Mouse (Mus musculus) thymus, postnatal 0 days (tissue): Measurements from ENCODE around the gene Ogfod1. TPM values are rescaled to one million over a fixed set of nuclear protein-coding genes. Genes with fewer than 3 reads are reported as not detected.
A peak's percentile ranks its signal among the peaks of the same experiment; 100 is the strongest.

Source experiments
- DNase-seq: peaks from one replicate; pipeline ENCODE4 v3.0.0-alpha.2; 2015; ENCODE audit warnings: low spot score
- polyA plus RNA-seq: library from polyadenylated mRNA; unstranded; fragments of >200 nt; fragmentation: Nextera tagmentation; extraction: Ambion mirVana; gene quantifications from 2 replicates; pipeline ENCODE4 v1.2.1, GENCODE M21; 2015

Gene Ogfod1
- polyA plus RNA-seq = 8.2 and 10.2 TPM in 2 replicates

DNA sequence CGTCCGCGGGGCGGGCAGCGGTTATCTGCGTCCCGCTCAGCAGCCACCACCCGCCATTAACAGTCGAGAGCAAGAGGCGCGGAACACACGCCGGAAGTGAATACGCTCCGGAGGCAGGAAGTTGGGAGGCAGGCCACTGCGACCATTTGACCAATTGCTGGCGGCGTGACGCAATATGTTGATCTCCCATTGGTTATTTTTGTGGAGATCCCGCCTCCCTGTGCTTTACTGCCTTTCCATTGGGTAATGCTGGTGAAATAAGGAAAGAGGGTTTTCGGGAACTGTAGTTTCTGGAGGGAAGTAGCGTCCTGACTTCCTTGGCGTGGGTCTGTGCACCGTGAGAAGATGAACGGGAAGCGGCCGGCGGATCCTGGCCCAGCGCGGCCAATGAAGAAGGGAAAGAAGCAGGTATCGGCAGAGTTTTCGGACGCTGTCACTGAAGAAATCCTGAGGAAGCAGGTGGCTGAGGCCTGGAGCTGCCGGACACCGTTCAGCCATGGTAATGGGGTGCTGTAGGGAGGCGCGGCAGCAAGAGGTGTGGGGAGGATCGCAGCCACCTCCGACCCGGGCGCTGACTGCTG lies at the start of gene Ogfod1, which contains the start of gene Nudt21:
Gene Ogfod1 (plus strand): TSS at position 255 of the 581 bp plus-strand sequence.
Gene Nudt21 (minus strand): TSS at position 88 of the 581 bp plus-strand sequence.
- DNase-seq = peak; percentile 99

DNA sequence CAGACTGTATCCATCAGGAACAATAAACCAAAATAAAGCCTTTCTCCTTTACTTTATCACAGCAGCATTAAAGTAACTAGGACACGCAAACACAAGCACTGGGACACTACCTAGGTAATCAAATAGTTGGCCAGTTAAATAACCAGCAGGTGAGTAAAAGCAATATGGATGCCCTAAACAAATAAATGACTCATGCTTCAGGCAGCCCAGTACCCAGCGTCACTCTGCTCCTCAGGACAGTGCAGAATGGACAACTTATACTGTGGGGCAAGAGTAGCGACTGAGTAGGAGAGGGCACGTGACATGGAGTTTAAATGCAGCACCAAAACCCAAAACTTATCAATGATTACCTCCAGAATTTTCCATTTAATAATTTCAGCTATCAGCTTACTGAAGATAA lies 47.3 kb upstream of the Ogfod1 start:
- DNase-seq = no peak

DNA sequence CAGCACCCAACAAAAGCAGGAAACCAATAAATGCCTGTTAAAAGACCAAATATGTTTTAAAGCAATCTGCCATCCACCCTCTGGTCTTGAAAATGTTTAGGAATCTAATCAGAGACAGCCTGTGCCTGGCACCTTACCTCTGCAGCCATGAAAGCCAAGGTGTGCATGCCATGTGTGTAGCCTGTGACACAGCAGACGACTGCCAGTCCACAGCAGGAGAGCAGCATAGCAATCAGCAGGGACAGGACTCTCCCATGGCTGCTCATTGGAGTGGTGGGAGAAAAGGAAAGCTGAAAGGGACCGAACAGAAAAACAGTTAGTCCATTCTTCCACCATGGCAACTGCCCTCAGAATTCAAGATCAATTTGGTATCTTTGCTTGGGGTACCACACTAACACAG lies 38.0 kb upstream of the Ogfod1 start:
- DNase-seq = no peak

DNA sequence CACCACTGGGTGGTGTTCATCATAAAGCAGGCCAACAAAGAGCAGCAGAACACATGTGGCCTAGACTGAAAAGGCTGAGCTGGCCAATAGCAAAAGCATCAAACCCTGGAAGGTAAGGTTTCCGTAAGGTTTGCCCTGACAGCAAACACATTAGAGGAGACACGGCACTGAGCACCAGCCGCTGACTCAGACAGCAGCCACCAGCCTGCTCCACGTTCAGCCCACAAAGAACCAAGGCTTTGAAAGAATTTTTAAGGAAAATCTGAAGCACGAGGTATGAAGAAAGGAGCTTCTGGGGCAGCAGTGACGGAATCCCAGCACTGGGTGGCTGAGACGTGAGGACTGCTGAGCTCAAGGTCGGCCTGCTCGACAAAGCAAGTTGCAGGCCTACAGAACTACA lies 32.9 kb upstream of the Ogfod1 start:
- no peak for DNase-seq

DNA sequence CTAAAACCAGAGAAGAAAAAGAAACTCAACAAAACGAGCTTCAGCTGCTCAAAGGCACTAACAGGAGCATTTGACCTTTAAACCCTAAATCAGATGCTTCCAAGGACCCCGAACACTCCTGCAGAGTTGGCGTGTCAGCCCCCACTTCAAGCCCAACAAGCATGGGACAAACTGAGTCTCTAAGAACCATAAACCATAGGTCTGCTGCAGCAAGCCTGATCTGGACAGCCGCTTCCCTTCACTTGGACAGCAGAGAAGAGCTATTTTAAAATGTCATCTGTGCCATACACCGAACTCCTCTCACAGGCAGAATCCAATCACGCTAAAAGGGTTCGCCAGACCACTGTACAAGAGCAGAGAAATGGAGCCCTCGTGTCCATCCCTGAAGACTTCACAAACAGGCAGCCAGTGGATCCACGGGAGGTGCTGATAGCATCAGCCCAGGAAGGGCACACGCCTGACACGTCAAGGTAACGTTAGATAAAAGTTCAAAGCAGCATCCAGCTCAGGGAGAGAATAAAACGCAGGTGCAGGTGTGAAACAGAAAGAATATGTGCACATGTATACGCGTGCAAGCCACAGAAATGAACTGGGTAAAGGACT lies 27.7 kb upstream of the Ogfod1 start:
- peak; percentile 10 for DNase-seq

DNA sequence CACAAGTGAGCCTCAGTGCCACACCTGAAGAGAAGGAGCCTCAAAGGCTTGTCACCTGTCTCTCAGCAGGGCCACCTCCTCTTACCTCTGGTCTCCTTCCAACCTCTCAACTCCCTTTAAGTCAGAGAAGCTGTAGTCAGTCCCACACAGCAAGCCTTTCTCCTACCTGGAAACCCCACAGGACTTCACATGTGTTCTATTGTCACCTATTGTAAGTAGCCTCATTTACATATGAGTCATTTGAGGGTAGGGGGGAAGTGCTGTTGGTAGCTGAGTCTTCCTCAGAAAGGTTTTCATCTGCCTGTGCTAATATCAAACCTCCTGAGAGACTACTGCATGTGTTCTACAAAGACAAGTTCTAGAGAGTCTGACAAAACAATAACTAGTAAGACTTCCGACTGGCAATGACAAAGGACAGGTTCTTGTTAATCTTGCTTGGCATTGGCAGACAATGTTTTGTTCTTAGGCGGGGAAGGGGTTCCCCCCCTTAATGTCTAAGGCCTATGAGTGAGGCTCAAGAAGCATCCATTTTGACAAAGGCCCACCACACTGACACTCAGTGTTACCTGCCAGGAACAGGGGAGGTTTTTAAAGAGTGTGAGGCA lies 26.8 kb upstream of the Ogfod1 start:
- peak; percentile 11 for DNase-seq

DNA sequence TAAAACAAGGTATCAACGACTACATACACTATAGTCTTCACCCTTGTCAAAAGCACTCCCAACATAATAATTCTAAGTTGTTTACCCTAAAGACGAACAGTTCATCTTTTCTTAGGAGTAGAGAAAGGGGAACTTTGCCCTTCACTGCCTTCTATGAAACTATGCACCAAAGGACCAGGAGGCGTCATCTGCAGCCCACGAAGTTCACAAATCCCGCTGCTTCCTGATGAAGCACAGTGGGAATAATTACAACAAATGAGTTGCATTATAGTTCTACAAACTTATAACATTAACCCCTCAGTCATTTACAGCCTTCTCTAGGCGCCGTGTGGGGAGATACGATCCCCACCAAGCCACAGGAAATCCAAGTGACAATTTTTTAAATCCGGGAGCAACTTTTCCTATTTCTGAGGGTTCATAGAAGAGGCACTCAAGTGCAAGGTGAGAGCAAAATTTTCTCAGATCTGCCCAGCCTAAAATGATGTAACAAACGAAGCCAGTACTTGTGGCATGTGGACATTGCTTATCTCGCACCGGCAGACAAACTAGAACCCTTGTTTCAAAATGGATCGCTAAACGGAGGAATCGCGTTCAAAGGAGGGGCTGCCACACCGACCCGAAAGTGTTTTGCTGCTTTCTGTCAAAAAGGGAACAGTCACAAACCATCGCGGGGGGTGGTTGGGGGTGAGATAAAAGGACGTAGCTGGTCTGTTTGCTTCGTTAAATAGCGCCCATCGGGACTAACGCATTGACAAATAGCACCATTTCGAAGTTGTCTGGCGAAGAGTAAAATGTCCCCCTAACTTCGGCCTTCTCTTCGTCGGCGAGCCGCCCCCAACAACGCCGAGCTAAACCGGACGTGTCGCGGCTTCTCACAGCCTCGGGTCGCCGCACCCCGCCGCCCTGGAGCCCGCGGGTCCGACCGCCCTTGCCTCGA lies 25.7 kb upstream of the Ogfod1 start:
- DNase-seq = no peak

DNA sequence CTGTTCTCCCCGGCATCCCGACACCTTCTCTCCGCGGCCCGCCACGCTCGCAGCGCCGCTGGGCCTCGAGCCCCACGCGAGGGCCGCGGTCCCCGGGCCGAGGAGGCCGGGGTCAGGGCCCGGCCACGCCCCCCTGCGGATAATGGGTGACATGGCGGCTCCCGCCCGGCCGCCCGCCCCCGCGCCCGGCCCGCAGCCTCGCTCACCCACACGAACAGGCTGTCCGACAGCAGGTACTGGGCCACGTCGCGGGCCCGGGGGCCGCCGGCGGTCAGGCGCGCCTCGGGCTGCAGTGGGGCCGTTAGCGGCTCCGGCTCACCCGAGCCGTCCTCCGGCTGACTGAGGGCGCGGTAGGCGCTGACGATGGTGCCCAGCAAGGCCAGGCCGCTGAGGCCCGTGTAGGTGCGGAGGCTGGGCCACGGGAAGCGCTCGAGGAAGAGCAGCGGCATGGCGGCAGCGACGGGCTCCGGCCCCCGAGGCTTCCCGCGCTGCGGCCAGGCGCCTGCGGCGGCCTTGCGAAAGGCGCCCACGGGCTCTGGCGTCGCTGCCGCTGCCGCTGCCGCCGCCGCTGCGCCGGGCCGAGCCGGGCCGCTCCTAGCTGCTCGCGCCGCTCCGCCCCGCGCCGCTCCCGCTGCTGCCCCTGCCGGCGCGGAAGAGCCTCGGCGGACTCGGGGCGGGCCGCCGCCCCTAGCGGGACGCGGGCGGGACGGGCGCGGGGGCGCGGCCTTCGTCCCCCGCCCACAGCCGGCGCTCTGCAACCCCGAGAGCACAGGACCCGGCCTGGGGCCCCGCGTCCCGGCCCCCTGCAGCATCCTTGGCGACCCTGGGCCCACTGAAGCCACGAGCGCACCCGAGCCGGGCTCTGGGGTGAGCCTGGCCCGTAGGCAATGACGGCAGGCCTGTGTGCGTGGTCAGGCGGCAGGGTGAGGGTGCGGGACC lies 24.7 kb upstream of the Ogfod1 start, which contains the start of gene Amfr:
Gene Amfr (minus strand): TSS at position 830 of the 939 bp plus-strand sequence.
- DNase-seq = peak; percentile 82

DNA sequence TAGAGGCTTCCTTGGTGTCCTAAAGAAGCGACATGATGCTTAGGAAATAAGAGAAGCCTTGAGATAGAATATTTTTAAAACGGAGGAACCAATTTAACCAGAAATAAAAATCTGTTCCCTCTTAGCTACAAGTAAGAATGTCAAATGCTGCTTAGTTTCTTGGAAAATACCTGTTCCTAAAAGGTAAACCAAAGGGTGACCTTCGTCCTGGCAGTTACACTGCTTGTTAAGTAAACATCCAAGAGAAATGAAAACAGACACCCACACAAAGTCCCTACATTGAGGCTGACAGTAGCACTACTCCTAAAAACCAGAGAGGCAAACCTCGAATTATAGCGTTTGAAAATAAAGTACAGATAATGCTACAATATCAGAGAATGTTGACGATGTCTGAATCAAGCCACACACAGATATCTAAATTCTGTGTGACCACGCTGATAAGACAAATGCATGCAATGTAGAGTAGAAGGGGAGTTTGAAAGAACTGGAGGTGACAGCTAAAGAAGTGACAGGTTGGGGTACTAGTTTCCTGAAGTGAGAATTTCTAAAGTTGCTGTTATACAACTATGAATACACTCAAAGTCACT lies 23.9 kb upstream of the Ogfod1 start:
- no peak for DNase-seq

DNA sequence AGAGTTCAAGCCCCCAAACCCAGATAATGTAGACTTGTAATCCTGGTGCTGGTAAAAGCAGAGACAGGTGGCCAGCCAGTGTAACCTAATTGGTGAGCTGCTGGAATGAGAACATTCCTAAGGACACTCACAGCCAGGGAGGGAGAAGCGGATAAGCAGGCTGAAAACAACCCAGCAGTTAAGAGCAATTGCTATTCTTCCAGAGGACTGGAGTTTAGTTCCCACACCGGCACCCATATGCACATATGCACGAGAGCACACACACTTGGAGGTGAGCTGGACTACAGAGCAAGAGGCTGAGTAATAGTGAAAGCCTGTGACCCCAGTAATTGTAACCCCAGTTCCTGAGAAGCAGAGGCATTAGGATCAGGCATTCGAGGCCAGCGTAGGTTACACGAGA lies 13.1 kb upstream of the Ogfod1 start:
- DNase-seq = no peak

DNA sequence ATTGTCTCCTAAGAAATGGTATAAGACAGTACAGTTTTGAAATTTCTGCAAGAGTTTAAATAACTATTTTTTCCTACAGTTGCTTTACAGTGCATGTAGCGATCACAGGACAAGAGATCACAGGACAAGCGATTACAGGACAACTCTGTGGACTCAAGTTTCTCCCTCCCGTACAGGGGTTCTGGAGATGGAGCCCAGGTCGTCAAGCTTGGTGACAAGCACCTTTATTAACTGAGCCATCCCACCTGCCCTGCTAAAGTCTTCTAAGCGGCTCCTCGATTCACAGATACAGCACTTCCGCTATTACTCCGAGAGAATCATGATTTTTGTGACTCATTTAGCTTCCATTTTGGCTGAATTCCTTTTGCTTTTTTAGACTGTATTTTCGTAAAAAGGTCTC lies 7.3 kb upstream of the Ogfod1 start:
- no peak for DNase-seq

DNA sequence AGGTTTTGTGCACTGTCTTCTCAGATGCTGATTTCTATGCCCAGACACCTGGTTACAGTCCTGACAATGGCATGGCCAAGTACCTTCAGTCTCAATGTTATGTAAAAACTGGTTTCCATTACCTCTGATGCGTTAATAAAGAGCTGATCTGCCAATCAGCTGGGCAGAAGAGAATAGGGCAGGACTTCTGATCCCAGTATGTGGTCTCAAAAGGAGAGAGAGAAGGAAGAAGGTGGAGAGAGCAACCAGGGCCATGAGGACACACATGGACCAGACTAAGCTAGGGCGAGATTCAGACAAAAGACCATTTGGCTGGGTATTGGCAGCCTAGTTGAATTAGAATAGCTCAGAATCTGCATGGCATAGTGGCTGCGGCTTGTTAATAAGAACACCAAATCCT lies 3.4 kb upstream of the Ogfod1 start:
- DNase-seq = no peak

DNA sequence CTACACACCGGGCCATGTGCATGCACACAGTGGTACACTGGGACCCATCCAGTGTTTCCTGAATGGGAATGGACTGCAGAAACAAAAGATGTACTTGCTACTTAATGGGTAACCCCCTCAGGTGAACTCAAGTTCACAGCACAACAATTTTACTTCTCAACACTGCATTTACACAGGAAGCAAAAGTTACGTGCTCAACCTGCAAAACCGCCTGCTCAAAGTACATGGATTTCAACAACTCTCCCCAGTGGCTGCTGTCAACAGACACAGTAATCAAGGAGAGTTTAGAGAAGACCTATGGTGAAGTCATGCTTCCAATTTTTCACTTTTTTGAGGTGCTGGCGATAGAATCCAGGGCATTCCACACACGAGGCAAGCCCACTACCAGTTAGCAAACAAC lies 1.8 kb upstream of the Ogfod1 start:
- DNase-seq = no peak

DNA sequence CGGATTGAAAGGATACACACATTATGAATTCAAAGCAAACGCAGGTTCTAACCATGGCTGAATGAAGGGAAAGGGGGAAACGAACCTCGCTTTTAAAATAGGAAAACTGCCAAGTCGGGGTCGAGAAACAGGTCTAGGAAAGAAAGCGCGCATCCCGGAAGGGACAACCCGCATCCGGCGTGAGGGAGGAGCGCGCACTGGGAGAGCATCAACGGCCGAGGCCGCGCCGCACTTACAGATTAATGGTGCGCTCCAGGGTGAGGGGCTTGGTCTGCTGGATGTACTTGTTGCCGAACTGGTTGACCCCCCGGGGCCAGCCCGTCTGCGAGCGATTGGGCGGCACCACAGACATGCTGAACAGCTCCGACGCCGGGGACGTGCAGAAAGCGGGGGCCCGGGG lies 457 bp upstream of the Ogfod1 start:
- peak; percentile 68 for DNase-seq

DNA sequence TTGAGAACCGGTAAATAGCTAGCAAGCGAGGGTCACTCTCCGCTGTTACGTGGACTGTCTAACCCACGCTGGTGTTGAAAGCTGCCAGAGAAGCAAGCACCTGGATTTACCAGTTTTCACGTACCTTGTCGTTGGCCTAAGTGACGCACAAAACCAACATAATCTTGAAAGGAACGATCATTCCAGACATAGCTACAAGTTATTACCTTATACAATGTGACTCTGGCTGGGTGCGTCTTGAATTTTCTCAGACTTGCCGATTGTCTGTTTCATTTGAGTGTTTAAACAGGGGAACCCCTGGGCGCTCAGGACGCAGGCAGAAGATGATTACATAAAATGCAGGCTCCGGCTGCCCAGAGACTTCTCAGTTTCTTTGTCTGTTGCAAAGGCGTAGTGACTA lies 808 bp downstream of the Ogfod1 start:
- peak; percentile 6 for DNase-seq

DNA sequence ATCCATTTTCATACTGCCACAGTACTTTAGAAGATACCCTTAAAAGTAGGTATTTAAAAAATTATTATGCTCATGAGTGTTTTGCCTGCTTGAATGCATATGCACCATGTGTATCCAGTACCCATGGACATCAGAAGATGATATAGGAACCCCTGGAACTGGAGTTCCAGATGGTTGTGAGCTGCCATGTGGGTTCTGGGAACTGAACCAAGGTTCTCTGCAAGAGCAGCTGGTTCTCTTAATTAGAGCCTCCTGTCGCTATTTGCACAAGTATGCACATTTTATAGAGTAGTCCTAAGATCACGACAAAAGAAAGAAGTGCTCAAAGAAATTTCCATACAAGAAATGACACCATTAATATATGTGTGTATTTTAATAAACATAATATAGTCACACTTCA lies 10.8 kb downstream of the Ogfod1 start:
- no peak for DNase-seq

DNA sequence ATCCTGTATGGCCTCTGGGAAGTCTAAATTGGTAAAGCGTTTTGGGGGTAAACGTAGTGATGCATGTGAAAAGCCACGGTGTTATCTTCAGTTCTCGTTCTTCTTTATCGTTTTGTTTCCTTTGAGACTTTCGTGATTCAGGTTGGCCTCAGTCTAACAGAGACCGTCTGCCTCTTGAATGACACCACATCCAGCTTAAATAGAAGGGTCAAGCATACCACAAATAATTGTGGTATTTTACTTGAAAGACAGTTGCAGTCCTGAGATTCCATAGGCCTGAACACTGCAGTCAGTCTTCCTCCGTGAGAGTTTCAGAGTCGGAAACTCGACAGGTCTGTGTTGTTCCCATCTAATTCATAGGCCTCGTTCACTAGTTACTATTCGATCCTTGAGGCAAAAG lies 15.7 kb downstream of the Ogfod1 start:
- no peak for DNase-seq

DNA sequence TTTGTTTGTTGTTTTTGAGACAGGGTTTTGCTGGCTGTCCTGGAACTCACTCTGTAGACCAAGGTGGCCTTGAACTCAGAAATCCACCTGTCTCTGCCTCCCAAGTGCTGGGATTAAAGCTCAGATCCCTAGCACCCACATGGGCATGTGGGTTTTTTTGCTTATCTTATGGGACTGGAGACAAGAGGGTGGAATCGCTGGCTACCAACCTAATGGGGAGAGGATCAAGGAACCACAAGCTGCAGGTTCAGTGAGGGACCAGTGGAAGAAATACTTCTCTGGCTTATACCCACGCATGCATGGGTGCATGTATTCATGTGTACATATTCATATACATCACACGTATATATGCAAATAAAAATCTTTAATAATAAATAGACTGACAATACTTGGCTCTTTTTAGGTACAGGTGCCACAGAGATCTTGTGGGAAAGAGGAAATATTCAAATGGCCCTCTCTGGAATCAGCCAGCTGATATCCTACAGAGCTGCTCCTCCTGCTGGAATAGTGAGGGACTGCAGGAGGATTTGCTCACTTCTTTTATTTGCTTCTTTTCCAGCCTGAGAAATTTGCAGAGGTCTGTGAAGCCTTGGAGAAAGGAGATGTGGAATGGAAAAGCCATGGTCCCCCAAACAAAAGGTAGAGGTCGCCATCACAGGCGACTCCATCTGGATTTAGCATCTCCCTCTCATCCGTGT lies 20.3 kb downstream of the Ogfod1 start:
- peak; percentile 34 for DNase-seq

DNA sequence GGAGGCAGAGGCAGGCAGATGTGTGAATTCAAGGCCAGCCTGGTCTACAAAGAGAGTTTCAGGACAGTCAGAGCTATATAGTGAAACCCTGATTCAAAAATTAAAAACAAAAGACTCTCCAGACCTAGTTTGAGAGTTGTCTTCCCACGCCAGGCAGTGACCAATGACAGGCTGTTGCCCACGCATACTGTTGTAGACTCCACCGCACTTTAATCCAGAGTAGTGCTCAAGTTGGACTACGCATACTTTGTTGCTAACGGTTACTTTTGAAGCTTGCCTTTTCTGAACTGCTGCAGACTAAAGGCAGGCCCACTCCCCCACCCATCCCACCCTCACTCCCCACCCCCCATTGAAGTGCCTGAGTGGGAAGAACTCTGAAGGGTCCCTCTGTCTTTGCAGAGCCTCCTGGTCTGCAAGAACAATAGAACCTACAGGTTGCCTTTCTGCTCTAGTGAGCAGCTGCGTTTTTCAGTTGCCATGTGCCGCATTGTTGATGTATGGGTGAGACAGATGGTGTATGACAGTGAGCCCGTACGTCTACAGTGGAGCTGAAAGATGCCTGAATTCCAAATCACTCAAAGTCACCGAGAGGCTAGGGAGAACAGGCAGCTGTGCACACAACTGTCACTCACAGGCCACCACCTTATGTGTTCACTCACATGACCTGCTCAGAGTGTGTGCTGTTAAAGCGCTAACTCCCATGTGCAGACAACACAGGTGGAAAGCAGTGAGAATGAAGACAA lies 29.3 kb downstream of the Ogfod1 start:
- DNase-seq = no peak
